Mouse (Mus musculus) brain, embryonic 14.5 days (tissue): Measurements from ENCODE around the gene Abhd2. TPM values are rescaled to one million over a fixed set of nuclear protein-coding genes. Genes with fewer than 3 reads are reported as not detected.

ENCODE experiments used
- DNase-seq: peaks from one replicate; pipeline ENCODE4 v3.0.0-alpha.2; 2011; ENCODE audit warnings: low read depth
- CTCF ChIP-seq: fragments of 200-500 bp; IDR thresholded peaks from 2 replicates; pipeline ENCODE4 v1.5.1; 2012; ENCODE audit warnings: inconsistent platforms, mild to moderate bottlenecking, moderate library complexity, borderline replicate concordance; ENCODE audit not compliant: insufficient read depth, insufficient read length; ENCODE audit errors: extremely low read depth
- POLR2A ChIP-seq: fragments of 200-500 bp; IDR thresholded peaks from 2 replicates; pipeline ENCODE4 v1.6.1; 2012; ENCODE audit warnings: mild to moderate bottlenecking, inconsistent platforms, borderline replicate concordance; ENCODE audit not compliant: poor library complexity, insufficient read depth, insufficient read length, severe bottlenecking; ENCODE audit errors: extremely low read depth
- polyA plus RNA-seq: library from polyadenylated mRNA; depleted of rRNA; stranded (reverse); fragments of >200 nt; gene quantifications from 2 replicates; pipeline ENCODE4 v1.2.3, GENCODE M21; 2012

Abhd2 gene
- polyA plus RNA-seq, 1 experiment: 28.7 TPM

GRCm38 (mm10) chr7:79246039-79246670 lies 26.8 kb upstream of the Abhd2 start:
- peak; percentile 74 for DNase-seq
- no peak for TF ChIP-seq POLR2A
- peak; percentile 96 for TF ChIP-seq CTCF

- peak; percentile 39 for DNase-seq
- no peak for TF ChIP-seq POLR2A
- no peak for TF ChIP-seq CTCF
Observed at GRCm38 (mm10) chr7:79247408-79247807, 25.6 kb upstream of the Abhd2 start.

- peak; percentile 50 for DNase-seq
- TF ChIP-seq CTCF (no peak), POLR2A (no peak)
Observed at GRCm38 (mm10) chr7:79247881-79248389, 25.1 kb upstream of the Abhd2 start.

GRCm38 (mm10) chr7:79249581-79249980 lies 23.4 kb upstream of the Abhd2 start:
- no peak for DNase-seq
- TF ChIP-seq POLR2A (no peak), CTCF (no peak)

GRCm38 (mm10) chr7:79254248-79254888 lies 18.6 kb upstream of the Abhd2 start:
- no peak for DNase-seq
- TF ChIP-seq POLR2A: no peak
- TF ChIP-seq CTCF: no peak

- no peak for TF ChIP-seq CTCF
- TF ChIP-seq POLR2A: no peak
- DNase-seq: no peak
Observed at GRCm38 (mm10) chr7:79255350-79255749, 17.6 kb upstream of the Abhd2 start.

- TF ChIP-seq CTCF: peak; percentile 20; the same call in 1 of the 2 replicates
- TF ChIP-seq POLR2A: no peak
- no peak for DNase-seq
Observed at GRCm38 (mm10) chr7:79255752-79256151, 17.2 kb upstream of the Abhd2 start.

- TF ChIP-seq POLR2A: no peak
- no peak for TF ChIP-seq CTCF
- DNase-seq: no peak
Observed at GRCm38 (mm10) chr7:79256716-79257115, 16.3 kb upstream of the Abhd2 start.

GRCm38 (mm10) chr7:79258981-79259542 lies 13.9 kb upstream of the Abhd2 start:
- no peak for DNase-seq
- TF ChIP-seq POLR2A: no peak
- TF ChIP-seq CTCF: no peak

GRCm38 (mm10) chr7:79262478-79262877 lies 10.5 kb upstream of the Abhd2 start:
- no peak for DNase-seq
- no peak for TF ChIP-seq POLR2A
- TF ChIP-seq CTCF: no peak

- TF ChIP-seq CTCF (no peak), POLR2A (no peak)
- no peak for DNase-seq
Observed at GRCm38 (mm10) chr7:79263776-79264175, 9.2 kb upstream of the Abhd2 start.

- no peak for DNase-seq
Observed at GRCm38 (mm10) chr7:79266228-79266627, 6.8 kb upstream of the Abhd2 start.

More at GRCm38 (mm10) chr7:79266228-79266627, 6.8 kb upstream of the Abhd2 start:
- TF ChIP-seq POLR2A (no peak), CTCF (no peak)
